Mouse (Mus musculus) layer of hippocampus, adult 11-12 months (tissue): Measurements from ENCODE around the gene 2310022B05Rik.
A peak's percentile ranks its signal among the peaks of the same experiment; 100 is the strongest.

ENCODE experiments used
- DNase-seq: peaks from one replicate; pipeline ENCODE4 v3.0.0; 2022; ENCODE audit warnings: low spot score

Gene 2310022B05Rik

DNA sequence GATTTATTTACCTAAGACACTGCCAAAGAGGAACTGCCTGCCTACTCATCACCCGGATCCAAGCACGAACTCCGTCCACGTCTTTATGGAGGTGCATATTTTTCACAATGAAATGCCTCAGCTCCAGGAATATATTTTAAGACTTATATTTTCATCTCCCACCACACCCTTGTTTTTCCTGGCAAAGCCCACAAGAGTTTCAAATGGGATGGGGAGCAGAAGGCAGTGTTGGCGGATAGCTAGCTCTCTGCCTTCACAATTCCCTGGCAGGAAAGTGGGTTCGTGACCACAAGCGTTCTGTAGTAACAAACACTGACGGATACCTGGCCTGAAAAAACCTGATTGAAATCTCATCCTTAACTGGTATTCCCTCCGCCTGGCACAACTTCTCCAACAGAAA, 1.4 kb downstream of the 2310022B05Rik start:
- peak; percentile 39 for DNase-seq

DNA sequence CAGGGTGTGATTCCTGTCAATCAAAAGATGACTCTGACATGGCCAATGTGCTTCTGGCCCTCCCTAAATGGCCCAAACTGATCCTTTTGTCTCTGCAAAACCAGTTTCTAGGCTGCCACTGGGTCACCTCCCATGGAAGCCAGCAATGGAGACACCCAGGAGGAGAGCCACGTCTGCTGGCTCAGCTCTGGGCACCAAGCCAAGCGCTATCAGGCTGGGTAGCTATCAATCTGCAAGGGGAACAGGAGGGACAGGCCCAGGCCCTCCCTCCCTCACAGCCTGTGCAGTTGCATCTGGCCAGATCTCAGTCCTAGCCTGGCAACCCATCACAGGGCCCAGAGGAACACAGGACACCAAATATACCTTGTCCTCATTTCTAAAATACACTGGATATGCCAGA, 4.8 kb downstream of the 2310022B05Rik start:
- peak; percentile 54 for DNase-seq

DNA sequence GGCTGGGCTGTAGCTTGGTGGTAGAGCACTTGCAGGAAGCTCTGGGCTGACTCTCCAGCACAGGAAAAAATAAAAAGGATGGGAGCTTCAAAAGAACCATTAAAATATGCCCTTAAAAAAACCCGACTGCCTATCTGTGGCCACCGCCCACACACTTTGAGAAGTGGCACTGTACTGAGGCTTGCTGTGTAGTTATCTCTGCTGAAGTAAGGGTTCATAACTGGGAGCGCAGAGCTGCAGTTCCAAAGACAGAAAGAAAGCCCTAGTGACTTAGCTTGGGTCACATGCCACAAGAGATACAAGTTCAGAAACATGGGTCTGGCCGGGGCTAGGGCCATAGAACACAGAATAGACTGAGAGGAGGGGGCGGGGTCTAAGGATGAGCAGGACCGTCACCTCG, 5.2 kb downstream of the 2310022B05Rik start:
- DNase-seq, result no peak

DNA sequence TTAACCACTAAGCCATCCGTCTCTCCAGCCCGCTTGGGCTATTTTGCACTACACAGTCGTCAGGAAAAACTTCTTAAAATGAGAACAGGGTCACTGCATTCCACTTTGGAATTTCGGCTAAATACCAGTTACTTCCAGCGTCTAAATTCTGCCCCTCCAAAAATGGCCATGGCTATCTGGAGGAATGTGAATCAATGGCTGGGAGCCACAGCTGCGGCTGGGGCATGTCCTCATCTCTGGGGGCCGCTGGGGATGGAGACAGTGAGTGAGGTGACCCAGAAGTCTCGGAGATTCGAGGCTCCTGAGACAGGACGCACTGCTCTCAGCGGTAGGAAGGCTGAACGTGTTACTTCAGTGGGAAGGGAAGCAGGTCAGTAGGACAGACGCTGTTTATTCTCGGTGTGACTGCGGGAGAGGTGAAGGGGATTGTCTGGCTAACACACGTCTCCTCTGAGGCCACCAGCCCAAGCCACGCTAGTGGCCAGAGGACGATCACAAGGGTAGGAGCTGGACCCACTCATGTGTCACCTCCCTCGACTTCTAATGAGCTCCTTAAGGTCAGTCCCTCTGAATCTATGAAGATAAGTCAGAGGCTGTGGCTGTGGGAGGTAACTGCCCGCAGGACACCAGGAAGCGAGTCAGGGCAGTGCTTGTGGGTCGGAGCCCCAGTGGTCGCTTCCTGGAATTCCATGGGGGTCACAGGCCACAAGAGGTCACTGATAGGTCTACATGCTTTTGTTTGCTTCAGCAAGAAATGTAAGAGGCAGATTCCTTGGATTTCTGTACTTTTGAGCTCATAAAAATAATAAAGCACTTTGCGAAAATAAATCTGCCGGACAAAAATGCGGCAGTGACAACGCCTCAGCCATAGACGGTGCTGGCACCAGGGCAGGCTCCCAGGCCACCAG, 9.3 kb downstream of the 2310022B05Rik start:
- no peak for DNase-seq

DNA sequence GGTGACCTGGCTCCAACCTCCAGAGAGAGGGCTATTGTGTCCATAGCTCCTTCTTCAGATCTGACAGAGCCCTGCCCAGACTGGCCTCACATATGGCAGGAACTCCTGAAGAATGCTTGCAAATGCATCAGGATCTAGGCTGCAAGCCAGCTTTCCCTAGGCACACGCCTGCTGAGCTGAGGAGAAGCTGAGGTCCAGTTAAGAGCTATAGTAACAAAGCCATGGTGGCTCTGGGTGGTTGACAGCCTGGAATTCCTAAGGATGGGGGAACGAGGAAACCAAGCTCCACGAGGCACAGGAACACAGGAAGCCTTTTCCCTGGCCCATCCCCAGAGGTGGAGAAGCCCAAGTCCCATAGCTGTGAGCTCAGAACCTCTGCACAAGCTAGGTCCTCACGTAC, 10.6 kb downstream of the 2310022B05Rik start:
- no peak for DNase-seq

DNA sequence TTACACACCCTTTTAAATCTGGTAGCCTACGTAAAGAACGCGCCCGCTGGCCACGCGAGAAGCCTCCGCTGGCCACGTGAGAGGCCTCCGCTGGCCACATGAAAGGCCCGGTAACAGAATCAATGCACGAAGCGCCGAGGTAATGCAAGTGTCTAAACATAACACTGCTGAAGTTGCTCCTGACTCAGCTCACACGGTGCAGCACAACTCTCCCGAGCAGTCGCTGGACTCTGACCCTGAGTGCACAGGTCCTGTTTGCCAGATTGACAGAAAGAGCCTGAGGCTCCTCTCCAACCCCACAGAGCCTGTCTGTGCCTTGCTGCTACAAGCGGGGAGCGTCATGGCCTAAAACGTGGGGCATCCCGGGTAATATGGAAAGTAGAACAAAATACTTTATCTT, 11.4 kb downstream of the 2310022B05Rik start:
- DNase-seq, result no peak

DNA sequence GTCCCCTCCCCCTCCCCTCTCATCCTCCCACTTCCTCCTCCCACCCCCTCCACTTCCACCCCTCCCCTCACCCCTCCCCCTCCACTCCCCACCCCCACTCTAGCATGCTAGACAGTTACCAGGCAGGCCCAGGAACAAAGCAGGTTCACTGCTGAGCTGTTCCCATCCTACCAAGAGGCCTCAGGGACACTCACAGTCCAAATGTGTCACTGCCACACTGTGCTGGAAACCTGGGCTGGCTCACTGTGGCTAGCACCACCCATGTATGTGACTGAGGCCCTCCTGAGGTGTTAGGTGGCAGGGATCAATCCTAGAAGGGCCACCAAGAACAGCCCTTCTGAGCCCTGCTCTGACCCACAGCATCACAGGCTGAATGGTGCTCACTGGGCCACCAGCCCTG, 14.9 kb downstream of the 2310022B05Rik start:
- DNase-seq, result no peak

DNA sequence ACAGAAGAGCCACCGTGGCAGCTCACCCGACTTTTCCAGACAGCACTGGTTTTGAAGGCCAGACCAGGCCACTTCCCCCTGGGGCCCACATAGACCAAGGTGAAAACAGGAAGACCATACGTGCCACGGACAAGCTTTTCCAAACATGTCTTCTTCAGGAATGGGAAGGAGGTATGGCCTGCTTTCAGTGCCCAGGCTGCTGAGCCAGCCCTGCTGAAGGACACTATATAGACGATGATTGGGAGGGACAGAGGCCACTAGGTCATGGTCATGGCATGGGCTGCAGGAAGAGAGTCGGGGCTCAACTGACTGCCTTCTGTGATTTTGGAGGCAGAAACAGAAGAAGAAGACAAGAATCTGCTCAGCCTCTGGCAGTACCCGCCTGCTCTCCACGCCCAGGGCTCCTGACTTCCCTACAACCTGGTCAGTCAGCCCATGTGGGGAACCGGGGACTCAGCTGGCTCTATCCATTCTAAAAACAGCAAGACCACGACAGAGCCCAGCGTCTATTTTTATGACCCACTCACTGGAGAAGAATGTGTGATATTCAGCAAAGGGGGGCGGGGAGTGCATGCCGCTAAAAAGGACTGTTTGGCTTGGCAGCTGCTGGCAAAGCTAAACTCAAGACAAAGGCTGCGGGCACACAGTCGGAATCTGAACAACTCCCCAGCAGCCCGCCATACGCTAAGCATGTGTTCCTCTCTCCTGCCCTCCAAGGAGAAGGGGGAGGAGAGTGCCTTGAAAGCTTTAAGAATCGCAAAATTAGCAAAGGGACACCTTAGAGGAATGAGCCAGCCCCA, 19.4 kb downstream of the 2310022B05Rik start:
- peak; percentile 76 for DNase-seq

DNA sequence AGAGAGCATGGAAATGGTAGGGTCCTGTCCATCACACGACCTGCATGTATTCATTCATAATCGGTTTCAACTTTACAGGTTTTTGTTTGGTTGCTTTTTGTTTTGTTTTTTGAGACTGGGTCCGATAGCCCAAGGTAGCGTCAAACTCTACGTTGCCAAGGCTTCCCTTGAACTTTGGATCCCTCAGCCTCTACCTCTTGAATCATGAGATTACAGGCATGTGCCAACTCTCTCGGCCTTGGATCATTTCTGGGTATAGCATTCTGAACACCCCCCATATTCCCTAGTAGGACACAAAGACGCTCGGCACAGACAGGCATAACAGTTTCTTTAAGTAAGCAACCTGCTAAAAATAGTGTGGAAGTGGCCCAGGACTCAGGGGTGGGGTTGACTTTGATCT, 21.6 kb downstream of the 2310022B05Rik start:
- no peak for DNase-seq

DNA sequence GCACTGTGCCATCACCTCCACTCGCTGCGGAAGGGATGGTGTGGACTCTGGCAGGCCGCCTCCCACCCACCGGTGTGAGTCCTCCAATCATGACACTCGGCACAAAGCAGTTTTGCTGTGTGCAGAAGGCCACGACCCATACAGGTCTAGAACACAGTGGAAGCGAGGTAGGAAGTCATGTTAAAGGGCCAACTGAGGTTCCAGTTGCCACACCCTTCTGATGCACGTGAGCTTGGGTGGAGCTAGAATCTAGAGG, 28.0 kb downstream of the 2310022B05Rik start:
- no peak for DNase-seq

DNA sequence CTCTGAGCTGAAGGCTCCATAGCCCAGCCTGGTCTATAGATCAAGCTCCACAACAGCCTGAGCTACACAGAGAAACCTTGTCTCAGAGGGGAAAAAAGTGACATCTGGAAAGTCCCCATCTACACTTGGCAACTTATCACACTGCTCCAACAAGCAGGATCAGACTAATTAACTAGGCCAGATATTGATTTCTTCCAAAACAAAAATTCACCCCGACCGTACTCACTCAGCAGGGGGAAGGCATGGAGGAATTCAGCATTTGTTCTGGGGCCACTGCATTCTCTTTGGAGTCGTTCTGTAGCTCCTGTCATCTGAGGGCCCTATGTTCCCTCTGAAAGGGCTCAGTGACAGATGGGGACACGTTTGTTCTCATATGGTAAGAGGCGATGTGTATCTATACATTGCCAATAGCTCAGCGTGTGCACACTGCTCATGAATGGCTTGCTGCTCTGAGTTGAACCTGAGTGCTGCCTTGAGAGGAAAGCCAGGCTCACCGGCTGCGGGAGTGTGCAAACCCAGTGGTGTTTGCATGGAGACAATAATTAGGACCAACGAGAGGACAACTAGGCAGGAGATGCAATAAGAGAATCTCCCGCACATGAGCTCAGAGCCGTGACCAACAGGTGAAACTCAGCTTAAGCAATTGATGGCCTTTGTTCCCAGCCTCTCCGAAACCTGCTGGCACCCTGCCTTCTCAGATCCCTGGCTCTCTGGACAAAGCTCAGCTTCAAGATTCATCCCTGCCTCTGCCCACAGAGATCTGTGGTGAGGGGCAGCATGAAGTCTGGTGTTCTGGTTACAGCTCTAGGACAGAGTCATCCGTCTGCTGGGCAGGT, 28.5 kb downstream of the 2310022B05Rik start:
- DNase-seq, result no peak

DNA sequence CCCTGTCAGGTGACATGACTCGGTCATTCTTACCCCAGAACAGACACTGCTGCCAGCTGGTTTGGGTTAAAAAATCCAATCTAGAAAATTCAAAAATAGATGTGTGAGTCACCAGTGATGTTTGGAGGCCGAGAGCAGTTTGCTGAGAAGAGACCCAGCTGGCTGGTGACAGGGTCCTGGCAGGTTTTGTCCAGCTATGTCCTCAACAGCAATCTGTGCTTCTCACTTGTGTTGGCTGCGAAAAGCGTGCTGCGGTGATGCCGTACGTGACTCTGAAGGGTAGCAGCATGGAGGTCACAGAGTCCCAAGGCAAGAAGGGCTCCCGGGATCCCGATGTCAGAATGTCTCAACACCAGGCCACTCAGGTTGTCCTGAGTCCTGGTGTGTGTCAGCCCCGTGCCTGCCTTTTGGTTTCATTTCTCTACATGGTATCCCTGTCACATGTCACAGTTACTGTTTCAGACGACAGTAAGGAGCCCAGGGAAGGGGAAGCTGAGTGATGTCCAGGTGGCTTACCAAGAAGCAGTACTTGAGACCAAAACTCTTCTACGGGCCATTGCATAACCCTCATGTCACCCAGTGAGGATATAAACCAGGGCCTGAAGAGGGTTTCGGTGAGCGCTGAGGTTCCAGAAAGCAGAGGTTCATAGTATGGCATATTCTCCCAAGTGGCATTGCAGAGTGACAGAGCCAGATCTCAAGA, 30.0 kb downstream of the 2310022B05Rik start:
- no peak for DNase-seq

DNA sequence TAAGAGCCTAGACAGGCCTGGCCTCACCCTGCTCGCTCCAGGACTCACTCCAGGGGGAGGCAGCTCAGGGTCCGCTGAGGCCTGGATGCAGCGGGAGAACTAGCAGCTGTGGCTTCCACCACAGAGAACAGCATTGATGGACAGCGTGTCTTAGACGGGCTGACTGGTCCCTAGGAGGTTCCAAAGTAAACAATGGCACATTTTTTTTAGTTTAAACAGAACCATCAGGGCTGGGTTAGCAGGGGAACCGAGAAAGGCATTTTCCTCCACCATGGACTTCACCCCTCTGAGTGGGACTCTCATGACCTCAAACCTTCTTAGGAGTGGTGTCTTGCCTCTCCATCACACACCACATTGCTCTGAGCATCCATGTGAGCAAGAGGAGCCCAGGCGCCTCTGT, 31.2 kb downstream of the 2310022B05Rik start:
- no peak for DNase-seq

DNA sequence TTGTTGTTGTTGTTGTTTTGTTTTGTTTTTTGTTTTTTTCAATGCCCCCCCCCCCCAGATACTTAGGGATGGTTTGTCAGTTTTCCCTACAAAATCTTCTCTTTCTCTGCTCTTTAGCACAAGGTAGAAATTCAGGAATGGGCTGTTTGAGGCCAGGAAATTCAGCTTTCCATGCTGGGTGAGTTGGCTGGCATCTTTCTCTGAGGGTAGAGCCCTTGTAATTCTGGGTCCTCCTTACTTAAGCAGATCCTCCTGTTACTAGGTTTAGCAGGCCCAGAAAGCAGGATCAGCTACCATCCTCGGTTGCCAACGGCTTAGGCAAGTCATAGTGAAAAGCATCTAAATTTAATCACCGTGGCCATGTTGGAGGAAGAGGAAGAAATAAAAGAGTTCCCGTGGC, 32.3 kb downstream of the 2310022B05Rik start:
- no peak for DNase-seq

DNA sequence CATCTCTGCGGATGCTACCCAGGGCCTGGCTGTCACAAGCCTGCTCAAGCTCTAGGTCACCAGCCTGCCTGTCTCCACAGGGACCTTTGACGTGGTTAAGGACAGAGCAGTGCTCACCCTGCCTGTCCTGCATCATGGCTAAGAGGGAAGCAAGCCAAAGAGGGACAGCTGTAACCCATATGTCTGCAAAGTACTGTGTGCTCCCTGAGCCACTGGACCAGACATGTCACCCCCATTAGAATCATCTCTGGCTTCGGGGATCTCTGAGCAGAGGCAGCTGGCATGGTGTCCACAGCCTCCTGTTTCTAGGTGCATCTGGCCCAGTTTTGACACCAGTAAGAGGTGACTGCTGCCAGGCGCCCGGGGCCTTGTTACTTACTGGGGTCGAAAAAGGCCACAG, 32.7 kb downstream of the 2310022B05Rik start:
- no peak for DNase-seq

DNA sequence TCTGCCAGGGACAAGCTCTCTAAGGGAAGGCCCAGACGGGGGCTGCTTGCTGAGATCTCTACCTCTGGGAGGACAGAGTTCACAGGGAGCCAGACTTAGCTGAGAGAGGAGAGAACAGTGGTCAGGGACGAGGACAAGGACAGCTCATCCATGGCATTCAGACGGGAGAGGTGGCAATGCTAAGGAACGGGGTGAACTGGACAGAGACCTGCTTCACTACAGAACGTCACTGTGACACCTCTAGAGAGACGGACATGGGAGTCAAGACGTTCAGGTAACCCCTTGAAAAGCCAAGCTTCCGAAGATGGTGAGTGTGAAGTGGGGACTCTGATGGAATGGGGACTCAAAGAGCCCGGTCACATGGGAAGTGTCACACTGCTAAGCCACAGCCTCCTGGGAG, 36.9 kb downstream of the 2310022B05Rik start:
- DNase-seq, result no peak

DNA sequence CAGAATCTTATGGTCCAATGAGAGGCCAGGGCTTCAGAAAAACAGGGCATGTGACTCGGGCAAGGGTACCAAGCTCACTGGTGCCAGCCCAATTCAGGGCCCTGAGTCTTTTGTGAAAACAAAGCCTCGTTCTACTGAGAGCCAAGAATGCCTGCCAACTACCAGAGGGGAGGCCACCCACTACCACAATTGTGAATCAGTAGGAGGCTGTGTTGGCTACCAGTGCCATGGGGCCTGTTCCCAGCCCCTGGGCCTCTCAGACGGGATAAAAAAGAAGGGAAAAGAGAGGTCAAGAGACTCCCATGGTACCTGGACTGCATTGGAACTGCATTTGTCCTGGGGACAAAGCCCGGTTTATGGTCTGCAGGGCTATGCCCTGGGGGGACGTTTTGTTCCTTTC, 41.9 kb downstream of the 2310022B05Rik start:
- peak; percentile 74 for DNase-seq

DNA sequence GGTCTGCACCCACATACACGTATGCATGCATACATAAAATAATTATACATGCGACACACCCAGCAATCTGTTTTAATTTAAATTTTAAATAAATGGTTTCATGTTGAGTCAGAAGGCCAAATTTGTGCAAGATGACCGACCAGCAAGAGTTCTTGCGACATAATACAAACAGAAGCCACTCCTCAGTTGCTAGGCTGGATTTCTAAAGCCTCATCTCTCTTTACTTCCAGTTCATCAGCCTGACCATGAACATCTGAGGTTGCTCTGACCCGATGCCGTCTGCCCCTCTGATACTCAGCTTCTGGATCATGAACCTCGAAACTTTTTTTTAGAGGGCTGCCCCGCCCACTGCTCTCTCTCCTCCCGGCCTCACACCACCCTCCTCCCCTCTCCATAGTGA, 44.9 kb downstream of the 2310022B05Rik start:
- no peak for DNase-seq

DNA sequence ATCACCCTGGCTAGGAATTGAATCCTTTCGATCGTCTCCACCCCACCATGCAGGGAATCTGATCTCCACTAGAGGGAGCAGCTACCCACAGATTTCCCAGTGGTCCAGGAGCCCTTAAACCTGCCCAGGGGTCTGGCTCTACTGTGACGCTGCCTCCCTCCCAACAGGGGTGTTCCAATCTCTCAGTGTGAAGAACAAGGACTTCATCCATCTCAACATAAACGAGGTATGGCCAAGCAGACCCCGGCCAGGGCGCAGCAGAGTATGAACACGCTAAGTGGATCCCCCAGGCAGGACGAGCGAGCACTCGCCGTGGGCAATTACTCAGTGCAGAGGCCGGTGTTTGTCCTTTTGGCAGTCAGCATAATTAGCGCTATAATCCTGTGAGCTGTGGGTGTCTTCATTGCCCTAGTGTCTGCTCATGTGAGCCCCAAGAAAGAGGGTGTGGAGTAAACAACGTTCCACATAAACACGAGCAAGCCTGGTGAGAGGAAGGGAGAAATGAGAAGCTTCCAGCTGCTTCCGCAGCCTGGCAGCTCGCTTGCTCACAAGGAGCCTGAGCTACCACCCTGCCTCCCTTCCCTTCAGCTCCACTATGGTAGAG, 45.8 kb downstream of the 2310022B05Rik start:
- DNase-seq, result peak; percentile 88

DNA sequence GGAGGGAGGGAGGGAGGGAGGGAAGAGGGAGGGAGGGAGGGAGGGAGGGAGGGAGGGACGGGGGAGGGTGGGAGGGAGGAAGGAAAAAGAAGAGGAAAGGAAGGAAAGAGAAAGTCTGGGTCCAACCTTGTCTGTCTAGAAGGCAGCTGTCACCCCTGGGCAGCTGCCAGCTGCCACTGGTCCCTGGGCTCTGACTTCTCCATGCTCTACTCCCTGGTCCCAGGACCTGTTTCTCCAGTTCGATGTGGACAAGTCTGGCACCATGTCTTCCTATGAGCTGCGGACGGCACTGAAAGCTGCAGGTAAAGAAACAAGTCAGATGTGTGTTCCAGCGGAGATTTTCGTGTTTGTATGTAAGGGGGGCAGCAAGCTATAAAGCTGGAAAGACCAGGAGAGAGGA, 48.8 kb downstream of the 2310022B05Rik start:
- no peak for DNase-seq

DNA sequence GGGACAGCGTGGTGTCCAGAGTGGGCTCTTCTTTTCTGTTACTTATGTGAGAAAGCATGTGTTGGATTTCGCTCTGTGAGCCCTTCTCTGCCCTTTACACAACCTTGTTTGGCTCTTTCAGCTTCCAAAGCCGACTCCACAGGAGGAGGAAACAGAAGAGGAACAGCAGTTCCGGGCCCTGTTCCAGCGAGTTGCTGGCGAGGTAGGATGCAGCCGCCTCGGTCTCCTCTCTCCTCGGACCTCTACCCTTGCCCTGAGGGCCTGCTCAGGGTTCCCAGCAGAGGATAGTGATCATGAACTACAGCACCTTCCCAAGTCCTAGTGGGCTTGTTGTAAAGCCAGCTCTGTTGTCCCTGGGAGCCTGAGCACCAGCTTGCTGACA, 54.2 kb downstream of the 2310022B05Rik start:
- no peak for DNase-seq
